Mouse (Mus musculus) midbrain, embryonic 15.5 days (tissue): Measurements from ENCODE around the gene Amz1. TPM values are rescaled to one million over a fixed set of nuclear protein-coding genes. Genes with fewer than 3 reads are reported as not detected.
A peak's percentile ranks its signal among the peaks of the same experiment; 100 is the strongest.

Experiments
- ATAC-seq: fragments of 200-750 bp; cut with Nextera tagmentation; replicated peaks from 2 replicates; pipeline ENCODE4 v1.8.0; 2017; ENCODE audit warnings: moderate TSS enrichment
- H3K27ac ChIP-seq: fragments of 300-500 bp; sonication (generic); 2 replicates; pipeline ENCODE4 v1.5.1; 2015; ENCODE audit warnings: mild to moderate bottlenecking, inconsistent platforms
- H3K27me3 ChIP-seq: fragments of 300-500 bp; sonication (generic); replicated peaks from 2 replicates; pipeline ENCODE4 v1.6.1; 2015; ENCODE audit warnings: inconsistent platforms
- H3K36me3 ChIP-seq: fragments of 300-500 bp; sonication (generic); replicated peaks from 2 replicates; pipeline ENCODE4 v1.6.1; 2015; ENCODE audit warnings: inconsistent platforms
- H3K4me1 ChIP-seq: fragments of 300-500 bp; sonication (generic); 2 replicates; pipeline ENCODE4 v1.6.1; 2015; ENCODE audit warnings: inconsistent platforms
- H3K4me2 ChIP-seq: fragments of 300-500 bp; sonication (generic); 2 replicates; pipeline ENCODE4 v1.6.1; 2015; ENCODE audit warnings: inconsistent platforms, mild to moderate bottlenecking, moderate library complexity
- H3K4me3 ChIP-seq: fragments of 300-500 bp; sonication (generic); 2 replicates; pipeline ENCODE4 v1.5.1; 2015; ENCODE audit warnings: mild to moderate bottlenecking, inconsistent platforms
- H3K9ac ChIP-seq: fragments of 300-500 bp; sonication (generic); 2 replicates; pipeline ENCODE4 v1.6.1; 2015; ENCODE audit warnings: mild to moderate bottlenecking, inconsistent platforms
- H3K9me3 ChIP-seq: fragments of 300-500 bp; sonication (generic); 2 replicates; pipeline ENCODE4 v1.6.1; 2016; ENCODE audit warnings: inconsistent platforms
- WGBS: fragments of 180-500 bp; shearing (Covaris S2); methylation state at CpG from one replicate; pipeline ENCODE4 v1.1.7; 2015; ENCODE audit warnings: mixed read lengths; 5-methylcytosine and 5-hydroxymethylcytosine counted together
- polyA plus RNA-seq: library from polyadenylated mRNA; unstranded; fragments of >200 nt; fragmentation: Nextera tagmentation; extraction: Ambion mirVana; gene quantifications from 2 replicates; pipeline ENCODE4 v1.2.1, GENCODE M21; 2015

Amz1 gene
- polyA plus RNA-seq, 1 experiment from 2014 or later = 5.2 TPM

GRCm38 (mm10) chr5:140796051-140796450, 72.1 kb downstream of the Amz1 start:
- WGBS = 83% methylated on average over 3 of the region's 3 CpGs
- no peak for ATAC-seq
- Histone ChIP-seq H3K4me2 (no peak overlapping the region), H3K9me3 (no peaks in the 10 kb centered on the region), H3K27me3 (no peaks in the 10 kb centered on the region), H3K9ac (no peak overlapping the region), H3K36me3 (no peaks in the 10 kb centered on the region), H3K27ac (no peak overlapping the region), H3K4me1 (peaks cover 35% of the 10 kb centered on the region), H3K4me3 (no peak overlapping the region)

- H3K27ac ChIP-seq = peak overlapping the region; percentile 26
- no peak overlapping the region for H3K9ac ChIP-seq
- H3K4me3 ChIP-seq = no peak overlapping the region
These were observed 74.2 kb downstream of the Amz1 start for GRCm38 (mm10) chr5:140798158-140798557.

GRCm38 (mm10) chr5:140798775-140799174, 74.8 kb downstream of the Amz1 start:
- Histone ChIP-seq H3K9ac (no peak overlapping the region), H3K27ac (no peak overlapping the region), H3K4me1 (peaks cover 24% of the 10 kb centered on the region), H3K4me3 (no peak overlapping the region), H3K27me3 (no peaks in the 10 kb centered on the region), H3K9me3 (no peaks in the 10 kb centered on the region), H3K36me3 (no peaks in the 10 kb centered on the region), H3K4me2 (no peak overlapping the region)
- 77% methylated on average over 5 of the region's 5 CpGs for WGBS
- no peak for ATAC-seq

More at GRCm38 (mm10) chr5:140798158-140798557, 74.2 kb downstream of the Amz1 start:
- 60% methylated on average over 7 of the region's 7 CpGs for WGBS
- no peaks in the 10 kb centered on the region for H3K27me3 ChIP-seq
- H3K4me1 ChIP-seq = peaks cover 24% of the 10 kb centered on the region
- no peaks in the 10 kb centered on the region for H3K9me3 ChIP-seq
- no peaks in the 10 kb centered on the region for H3K36me3 ChIP-seq
- H3K4me2 ChIP-seq = no peak overlapping the region
- no peak for ATAC-seq

GRCm38 (mm10) chr5:140799190-140799589, 75.3 kb downstream of the Amz1 start:
- WGBS = 44% methylated on average over 2 of the region's 2 CpGs
- no peak overlapping the region for H3K9ac ChIP-seq
- no peaks in the 10 kb centered on the region for H3K9me3 ChIP-seq
- peaks cover 24% of the 10 kb centered on the region for H3K4me1 ChIP-seq
- ATAC-seq = no peak
- H3K36me3 ChIP-seq = no peaks in the 10 kb centered on the region
- H3K27me3 ChIP-seq = no peaks in the 10 kb centered on the region
- no peak overlapping the region for H3K4me2 ChIP-seq
- no peak overlapping the region for H3K27ac ChIP-seq
- no peak overlapping the region for H3K4me3 ChIP-seq

- Histone ChIP-seq H3K9ac (no peak overlapping the region), H3K4me3 (no peak overlapping the region), H3K4me2 (no peak overlapping the region), H3K27ac (no peak overlapping the region), H3K27me3 (no peaks in the 10 kb centered on the region), H3K36me3 (no peaks in the 10 kb centered on the region), H3K9me3 (no peaks in the 10 kb centered on the region), H3K4me1 (peaks cover 23% of the 10 kb centered on the region)
- WGBS = 86% methylated on average over 6 of the region's 6 CpGs
- no peak for ATAC-seq
These were observed 76.5 kb downstream of the Amz1 start for GRCm38 (mm10) chr5:140800288-140800923.

GRCm38 (mm10) chr5:140801782-140802181, 77.9 kb downstream of the Amz1 start:
- no peaks in the 10 kb centered on the region for H3K9me3 ChIP-seq
- no peak overlapping the region for H3K4me3 ChIP-seq
- H3K27ac ChIP-seq = no peak overlapping the region
- no peak overlapping the region for H3K9ac ChIP-seq
- 75% methylated on average over 5 of the region's 5 CpGs for WGBS
- no peak overlapping the region for H3K4me2 ChIP-seq
- peaks cover 23% of the 10 kb centered on the region for H3K4me1 ChIP-seq
- H3K36me3 ChIP-seq = no peaks in the 10 kb centered on the region
- no peaks in the 10 kb centered on the region for H3K27me3 ChIP-seq
- no peak for ATAC-seq

GRCm38 (mm10) chr5:140806252-140806651, 82.3 kb downstream of the Amz1 start:
- peaks cover 21% of the 10 kb centered on the region for H3K4me1 ChIP-seq

GRCm38 (mm10) chr5:140806939-140807338, 83.0 kb downstream of the Amz1 start:
- H3K9ac ChIP-seq = no peak overlapping the region
- H3K27ac ChIP-seq = peak overlapping the region; percentile 14; the same call in 1 of the 2 replicates
- H3K4me2 ChIP-seq = no peak overlapping the region
- H3K36me3 ChIP-seq = no peaks in the 10 kb centered on the region
- no peaks in the 10 kb centered on the region for H3K9me3 ChIP-seq
- H3K27me3 ChIP-seq = no peaks in the 10 kb centered on the region
- H3K4me1 ChIP-seq = peaks cover 22% of the 10 kb centered on the region
- 50% methylated on average over 2 of the region's 2 CpGs for WGBS
- H3K4me3 ChIP-seq = no peak overlapping the region
- no peak for ATAC-seq

More at GRCm38 (mm10) chr5:140806252-140806651, 82.3 kb downstream of the Amz1 start:
- Histone ChIP-seq H3K9ac (no peak overlapping the region), H3K36me3 (no peaks in the 10 kb centered on the region), H3K27ac (no peak overlapping the region), H3K4me3 (no peak overlapping the region), H3K27me3 (no peaks in the 10 kb centered on the region), H3K4me2 (no peak overlapping the region), H3K9me3 (no peaks in the 10 kb centered on the region)
- no peak for ATAC-seq
- WGBS = 89% methylated on average over 2 of the region's 2 CpGs

Other genes starting within 250 kb of the Amz1 start
- 24.7 and 25.1 TPM in 2 replicates for gene Chst12, start 218.6 kb upstream of the Amz1 start, polyA plus RNA-seq
- gene Grifin, start 159.1 kb upstream of the Amz1 start, polyA plus RNA-seq = 0.41 TPM in 1 of 2 replicates, not detected in the other
- gene Lfng, start 116.8 kb upstream of the Amz1 start, polyA plus RNA-seq = 20.4 and 21.8 TPM in 2 replicates
- 80.3 and 84.2 TPM in 2 replicates for gene Ttyh3, start 75.1 kb upstream of the Amz1 start, polyA plus RNA-seq
- 27.4 and 32.2 TPM in 2 replicates for gene Iqce, start 21.7 kb upstream of the Amz1 start, polyA plus RNA-seq
- 25.4 and 25.9 TPM in 2 replicates for gene Brat1, start 19.1 kb upstream of the Amz1 start, polyA plus RNA-seq
- 49.8 and 63.1 TPM in 2 replicates for gene Gna12, start 106.3 kb downstream of the Amz1 start, polyA plus RNA-seq